Mouse (Mus musculus) midbrain, embryonic 16.5 days (tissue): Measurements from ENCODE around the gene Kcne1. TPM values are rescaled to one million over a fixed set of nuclear protein-coding genes. Genes with fewer than 3 reads are reported as not detected.

ENCODE experiments used
- ATAC-seq: fragments of 200-750 bp; cut with Nextera tagmentation; 2 replicates; pipeline ENCODE4 v1.8.0; 2017; ENCODE audit warnings: moderate TSS enrichment
- H3K27ac ChIP-seq: fragments of 300-500 bp; sonication (generic); 2 replicates; pipeline ENCODE4 v1.5.1; 2014; ENCODE audit warnings: mild to moderate bottlenecking, low read length, mixed read lengths
- H3K27me3 ChIP-seq: fragments of 300-500 bp; sonication (generic); 2 replicates; pipeline ENCODE4 v1.6.1; 2014; ENCODE audit warnings: low read depth, low read length, mixed read lengths; ENCODE audit not compliant: control insufficient read depth, insufficient read depth
- H3K36me3 ChIP-seq: fragments of 300-500 bp; sonication (generic); 2 replicates; pipeline ENCODE4 v1.6.1; 2014; ENCODE audit warnings: mild to moderate bottlenecking, low read length, moderate library complexity, mixed read lengths; ENCODE audit not compliant: control insufficient read depth, insufficient read depth
- H3K4me1 ChIP-seq: fragments of 300-500 bp; sonication (generic); 2 replicates; pipeline ENCODE4 v1.6.1; 2014; ENCODE audit warnings: mild to moderate bottlenecking, low read length, mixed read lengths; ENCODE audit not compliant: control insufficient read depth, insufficient read depth
- H3K4me2 ChIP-seq: fragments of 300-500 bp; sonication (generic); 2 replicates; pipeline ENCODE4 v1.6.1; 2014; ENCODE audit warnings: mild to moderate bottlenecking, low read length, mixed read lengths
- H3K4me3 ChIP-seq: fragments of 300-500 bp; sonication (generic); 2 replicates; pipeline ENCODE4 v1.5.1; 2014; ENCODE audit warnings: low read depth, mild to moderate bottlenecking, low read length, moderate library complexity, mixed read lengths
- H3K9ac ChIP-seq: fragments of 300-500 bp; sonication (generic); 2 replicates; pipeline ENCODE4 v1.6.1; 2014; ENCODE audit warnings: low read depth, low read length, mixed read lengths
- H3K9me3 ChIP-seq: fragments of 300-500 bp; sonication (generic); replicated peaks from 2 replicates; pipeline ENCODE4 v1.6.1; 2014; ENCODE audit warnings: mild to moderate bottlenecking, low read length, mixed read lengths; ENCODE audit not compliant: control insufficient read depth, poor library complexity, severe bottlenecking
- WGBS: fragments of 180-500 bp; shearing (Covaris S2); extraction: QIAGEN DNeasy Blood & Tissue Kit; methylation state at CpG from one replicate; pipeline ENCODE4 v1.1.7; 2014; 5-methylcytosine and 5-hydroxymethylcytosine counted together
- polyA plus RNA-seq: library from polyadenylated mRNA; unstranded; fragments of >200 nt; fragmentation: Nextera tagmentation; extraction: Ambion mirVana; gene quantifications from 2 replicates; pipeline ENCODE4 v1.2.1, GENCODE M21; 2015

Kcne1 gene
- polyA plus RNA-seq, 1 experiment from 2014 or later, result not detected

GRCm38 (mm10) chr16:92353295-92353694 lies 6.0 kb downstream of the Kcne1 start:
- H3K4me2 ChIP-seq, result no peak overlapping the region
- WGBS, result 89% methylated on average over 12 of the region's 12 CpGs
- H3K4me3 ChIP-seq, result no peak overlapping the region
- H3K36me3 ChIP-seq, result no peaks in the 10 kb centered on the region
- H3K9me3 ChIP-seq, result no peaks in the 10 kb centered on the region
- ATAC-seq, result no peak
- H3K9ac ChIP-seq, result no peak overlapping the region
- no peak overlapping the region for H3K27ac ChIP-seq
- H3K4me1 ChIP-seq, result peaks cover 2% of the 10 kb centered on the region; the same call in 1 of the 2 replicates
- no peaks in the 10 kb centered on the region for H3K27me3 ChIP-seq

GRCm38 (mm10) chr16:92348941-92349340 lies 10.3 kb downstream of the Kcne1 start:
- Histone ChIP-seq H3K9me3 (no peaks in the 10 kb centered on the region), H3K36me3 (no peaks in the 10 kb centered on the region), H3K27ac (no peak overlapping the region), H3K9ac (no peak overlapping the region), H3K4me2 (no peak overlapping the region), H3K27me3 (no peaks in the 10 kb centered on the region), H3K4me1 (no peaks in the 10 kb centered on the region), H3K4me3 (no peak overlapping the region)
- ATAC-seq, result 0 out of 2 replicates have a peak, but pooled peaks have one; percentile 48
- WGBS, result 68% methylated on average over 12 of the region's 12 CpGs

GRCm38 (mm10) chr16:92346297-92346916 lies 12.9 kb downstream of the Kcne1 start:
- Histone ChIP-seq H3K9me3 (no peaks in the 10 kb centered on the region), H3K27ac (no peak overlapping the region), H3K4me2 (no peak overlapping the region), H3K36me3 (no peaks in the 10 kb centered on the region), H3K4me1 (no peaks in the 10 kb centered on the region), H3K4me3 (no peak overlapping the region), H3K9ac (no peak overlapping the region), H3K27me3 (no peaks in the 10 kb centered on the region)
- 61% methylated on average over 13 of the region's 13 CpGs for WGBS
- ATAC-seq, result no peak

GRCm38 (mm10) chr16:92345177-92345576 lies 14.1 kb downstream of the Kcne1 start:
- ATAC-seq, result no peak
- Histone ChIP-seq H3K4me2 (no peak overlapping the region), H3K27me3 (no peaks in the 10 kb centered on the region), H3K27ac (no peak overlapping the region), H3K36me3 (no peaks in the 10 kb centered on the region), H3K4me3 (no peak overlapping the region), H3K4me1 (0 out of 2 replicates have a peak, but pooled peaks cover 3% of the 10 kb centered on the region), H3K9ac (no peak overlapping the region), H3K9me3 (no peaks in the 10 kb centered on the region)
- WGBS, result 64% methylated on average over 11 of the region's 11 CpGs

- no peaks in the 10 kb centered on the region for H3K27me3 ChIP-seq
- peak; percentile 75 for ATAC-seq
- no peaks in the 10 kb centered on the region for H3K36me3 ChIP-seq
- H3K4me3 ChIP-seq, result peak overlapping the region; percentile 28
- no peak overlapping the region for H3K27ac ChIP-seq
- 0 out of 2 replicates have a peak, but pooled peaks cover 5% of the 10 kb centered on the region for H3K4me1 ChIP-seq
- H3K9ac ChIP-seq, result no peak overlapping the region
- 28% methylated on average over 27 of the region's 27 CpGs for WGBS
- no peaks in the 10 kb centered on the region for H3K9me3 ChIP-seq
- peak overlapping the region; percentile 52 for H3K4me2 ChIP-seq
Measured at GRCm38 (mm10) chr16:92340612-92341511, 18.4 kb downstream of the Kcne1 start.

GRCm38 (mm10) chr16:92336280-92336679 lies 23.0 kb downstream of the Kcne1 start:
- no peak overlapping the region for H3K27ac ChIP-seq
- H3K4me3 ChIP-seq, result no peak overlapping the region
- no peaks in the 10 kb centered on the region for H3K9me3 ChIP-seq
- H3K36me3 ChIP-seq, result no peaks in the 10 kb centered on the region
- ATAC-seq, result no peak
- H3K4me1 ChIP-seq, result 0 out of 2 replicates have a peak, but pooled peaks cover 4% of the 10 kb centered on the region
- WGBS, result 4% methylated on average over 9 of the region's 9 CpGs
- no peak overlapping the region for H3K4me2 ChIP-seq
- H3K9ac ChIP-seq, result no peak overlapping the region
- H3K27me3 ChIP-seq, result no peaks in the 10 kb centered on the region

- no peaks in the 10 kb centered on the region for H3K36me3 ChIP-seq
- ATAC-seq, result no peak
- no peak overlapping the region for H3K4me3 ChIP-seq
- H3K9me3 ChIP-seq, result no peaks in the 10 kb centered on the region
- no peaks in the 10 kb centered on the region for H3K27me3 ChIP-seq
- whole genome bisulfite sequencing, result 64% methylated on average over 9 of the region's 9 CpGs
- no peak overlapping the region for H3K4me2 ChIP-seq
- no peaks in the 10 kb centered on the region for H3K4me1 ChIP-seq
- no peak overlapping the region for H3K9ac ChIP-seq
- H3K27ac ChIP-seq, result no peak overlapping the region
Measured at GRCm38 (mm10) chr16:92334600-92334999, 24.7 kb downstream of the Kcne1 start.

- no peak overlapping the region for H3K4me3 ChIP-seq
- no peaks in the 10 kb centered on the region for H3K4me1 ChIP-seq
- no peak for ATAC-seq
- H3K9ac ChIP-seq, result no peak overlapping the region
- no peak overlapping the region for H3K4me2 ChIP-seq
- no peak overlapping the region for H3K27ac ChIP-seq
- WGBS, result 78% methylated on average over 5 of the region's 5 CpGs
- H3K36me3 ChIP-seq, result no peaks in the 10 kb centered on the region
- H3K9me3 ChIP-seq, result no peaks in the 10 kb centered on the region
- no peaks in the 10 kb centered on the region for H3K27me3 ChIP-seq
Measured at GRCm38 (mm10) chr16:92330966-92331365, 28.3 kb downstream of the Kcne1 start.

- Histone ChIP-seq H3K4me1 (peaks cover 3% of the 10 kb centered on the region), H3K4me3 (no peak overlapping the region), H3K27me3 (no peaks in the 10 kb centered on the region), H3K9me3 (no peaks in the 10 kb centered on the region), H3K27ac (no peak overlapping the region), H3K36me3 (no peaks in the 10 kb centered on the region), H3K9ac (no peak overlapping the region), H3K4me2 (no peak overlapping the region)
- 95% methylated on average over 10 of the region's 10 CpGs for WGBS
- no peak for ATAC-seq
Measured at GRCm38 (mm10) chr16:92327911-92328310, 31.4 kb downstream of the Kcne1 start.
